Mouse (Mus musculus): ENCODE results near the gene Col19a1.
"Not testable (repeated sequence)": the region's sequence is repeated elsewhere in the genome, so short reads cannot be mapped to it uniquely, and the experiment has no call there.

Gene Col19a1

DNA sequence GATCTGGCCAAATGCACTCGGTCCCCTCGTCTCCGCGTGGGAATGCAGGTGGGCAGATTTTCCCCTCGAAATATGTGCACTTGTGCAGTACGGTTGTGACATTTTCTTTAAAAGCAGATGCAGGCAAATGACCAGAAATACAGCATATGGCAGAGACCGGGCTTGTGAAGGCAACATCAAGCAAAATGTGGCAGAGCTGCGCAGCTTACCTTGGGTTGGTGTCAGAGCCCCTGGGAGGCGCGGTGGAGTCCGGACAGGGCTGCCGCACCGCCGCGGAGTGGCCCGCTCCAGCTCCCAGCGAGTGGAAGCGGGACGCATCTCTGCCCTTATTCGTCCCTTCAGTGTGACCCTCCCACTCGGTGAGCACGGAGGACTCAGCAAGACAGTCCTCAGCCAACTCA lies at the start of gene Col19a1:
Gene Col19a1, minus strand, starts transcription at position 332 of the 401 bp plus-strand sequence.
- DNase-seq = peak; percentile 65 to 76

DNA sequence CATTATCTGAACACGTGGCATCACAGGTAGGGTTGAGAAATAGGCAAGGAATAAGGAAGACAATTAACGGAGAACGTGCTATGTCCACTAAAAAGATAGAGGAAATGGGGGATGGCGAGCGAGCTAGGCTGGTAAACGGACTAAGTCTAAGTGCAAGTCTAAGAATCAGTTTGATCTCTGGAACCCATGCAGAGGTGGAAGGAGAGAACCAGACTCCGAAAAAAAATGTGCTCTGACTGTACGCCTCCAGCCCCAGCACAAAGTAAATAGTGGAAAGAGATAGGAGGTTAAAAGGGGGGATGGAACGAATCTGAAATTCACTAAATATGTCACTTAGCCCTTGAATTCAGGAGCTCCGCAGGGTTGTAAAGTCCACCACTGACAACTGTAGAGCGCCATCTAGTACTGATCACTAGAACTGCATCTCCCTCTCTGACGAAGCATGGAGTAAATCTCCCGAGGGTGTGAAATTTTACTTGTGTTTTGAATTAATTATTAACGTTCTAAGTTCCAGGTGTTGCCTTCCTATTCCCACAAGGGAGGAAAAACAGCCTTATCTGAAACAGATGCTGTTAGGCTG lies 46.4 kb upstream of the Col19a1 start:
- peak; percentile 69 to 74 for DNase-seq

DNA sequence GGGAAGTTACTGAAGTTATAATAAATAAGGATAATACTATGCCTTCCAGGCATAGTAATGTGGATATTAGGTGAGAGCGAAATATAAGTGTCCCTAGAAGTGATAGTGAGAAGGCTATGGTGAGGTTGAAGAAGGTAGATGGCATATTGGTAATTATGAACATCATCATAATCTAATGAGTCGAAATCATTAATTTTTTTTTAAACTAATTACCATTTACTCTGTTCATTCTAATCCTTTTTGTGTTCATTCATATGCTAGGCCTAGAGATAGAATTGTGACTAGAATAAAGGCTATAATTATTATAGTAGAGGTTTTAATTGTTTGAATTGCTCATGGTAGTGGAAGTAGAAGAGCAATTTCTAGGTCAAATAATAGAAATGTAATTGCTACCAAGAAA lies 25.3 kb upstream of the Col19a1 start:
- not testable (repeated sequence) for DNase-seq

DNA sequence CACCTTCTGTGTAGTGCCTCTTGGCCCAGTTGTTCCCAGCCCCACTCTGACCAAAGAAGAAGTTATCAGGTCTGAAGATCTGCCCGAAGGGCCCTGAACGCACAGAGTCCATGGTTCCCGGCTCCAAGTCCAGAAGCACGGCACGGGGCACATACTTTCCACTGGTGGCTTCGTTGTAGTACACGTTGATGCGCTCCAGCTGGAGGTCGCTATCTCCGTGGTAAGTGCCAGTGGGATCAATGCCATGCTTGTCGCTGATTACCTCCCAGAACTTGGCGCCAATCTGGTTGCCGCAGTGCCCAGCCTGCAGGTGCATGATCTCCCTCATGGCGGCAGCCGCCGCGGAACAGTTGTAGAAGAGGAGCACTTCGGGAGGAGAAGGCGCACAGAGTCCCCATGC lies 7.8 kb upstream of the Col19a1 start:
- no peak for DNase-seq

DNA sequence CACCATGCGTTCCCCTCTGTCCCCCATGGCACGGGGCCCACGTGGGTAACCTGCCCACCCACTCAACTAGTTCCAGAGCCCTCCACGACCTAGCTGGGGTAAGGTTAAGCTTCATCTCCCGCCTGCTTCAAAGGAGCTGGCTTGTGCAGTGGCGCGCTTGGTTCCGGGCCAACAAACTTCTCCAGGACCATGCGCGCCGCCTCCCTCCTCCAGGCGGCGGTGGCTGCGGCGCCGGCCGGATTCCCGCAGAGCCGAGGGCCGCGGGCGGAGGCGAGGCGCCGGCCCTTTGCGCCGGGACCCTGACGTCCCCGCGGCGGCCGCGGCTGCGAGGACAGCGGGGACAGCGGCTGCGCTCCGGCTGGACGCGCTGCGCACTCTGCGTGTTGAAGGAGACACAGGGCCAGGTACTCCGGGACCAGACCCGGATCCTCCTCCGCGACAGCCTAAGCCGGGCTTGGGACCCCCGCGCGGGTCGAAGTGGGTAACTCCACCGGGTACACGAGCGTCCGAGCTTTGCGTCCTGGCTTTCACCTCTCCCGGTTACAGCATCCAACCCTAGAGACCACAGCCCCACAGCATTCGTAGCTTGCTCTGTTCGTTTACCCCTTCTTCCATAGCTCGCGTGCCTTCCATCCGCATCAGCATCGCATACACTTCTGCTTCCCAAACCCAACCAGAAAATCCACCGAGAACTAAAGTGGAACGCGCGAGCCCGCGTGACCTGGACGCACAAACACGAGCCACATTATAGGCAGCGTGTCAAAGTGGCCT lies 717 bp downstream of the Col19a1 start:
- DNase-seq = peak; percentile 64 to 70

DNA sequence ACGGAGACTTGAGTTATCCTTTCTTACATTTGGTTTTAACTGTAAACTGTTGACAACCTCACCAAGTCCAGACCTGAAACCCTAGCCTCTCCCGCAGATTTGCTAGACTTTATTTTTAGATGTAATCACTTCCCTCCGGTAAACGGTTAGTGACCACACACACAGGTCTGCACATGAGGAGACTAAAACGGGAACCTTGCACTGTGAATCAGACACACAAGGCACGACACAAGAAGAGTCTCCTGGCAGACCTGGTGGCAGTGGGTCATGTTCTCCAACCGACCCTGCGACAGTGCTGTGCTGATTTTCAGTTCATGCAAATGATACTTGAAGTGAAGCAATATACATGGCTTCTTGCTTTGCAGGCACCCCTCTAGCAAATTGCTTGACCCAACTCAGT lies 14.7 kb downstream of the Col19a1 start:
- no peak for DNase-seq

DNA sequence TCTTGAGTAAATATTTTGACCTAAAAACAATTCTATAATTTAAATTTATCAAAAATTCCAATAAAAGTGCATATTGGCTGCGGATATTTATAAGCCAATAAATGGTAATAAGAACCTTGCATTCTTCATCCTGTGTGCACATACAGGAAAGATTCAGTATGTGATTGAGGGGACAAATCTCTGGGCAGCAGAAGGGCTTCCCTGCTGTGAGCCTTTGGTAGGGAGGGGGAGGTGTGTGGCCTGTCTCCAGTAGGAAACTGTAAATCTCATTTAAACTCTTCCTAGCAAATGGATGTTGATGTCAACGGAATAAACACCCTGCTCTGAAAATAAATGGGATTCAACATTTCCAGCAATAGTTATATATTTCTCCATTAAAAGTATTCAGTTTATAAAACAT lies 23.2 kb downstream of the Col19a1 start:
- peak; percentile 77 to 78 for DNase-seq

DNA sequence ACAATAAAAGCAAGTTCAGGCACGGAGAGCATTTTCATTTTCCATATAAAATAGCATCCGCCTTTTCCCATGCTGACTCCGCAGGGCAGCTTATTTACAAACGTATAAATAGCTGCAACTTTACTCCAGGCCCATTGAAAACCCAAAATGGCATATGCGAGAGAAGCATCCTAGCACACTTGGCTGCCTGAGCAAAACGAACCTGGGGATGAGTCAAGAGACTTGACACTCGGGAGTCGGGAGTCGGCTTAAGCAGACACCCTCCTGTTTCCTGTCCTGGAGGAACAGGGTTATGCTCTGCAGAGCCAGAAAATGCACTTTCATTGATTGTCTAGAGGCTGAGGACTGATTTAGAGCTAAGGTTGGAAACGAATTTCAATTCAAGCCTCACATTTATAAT lies 29.3 kb downstream of the Col19a1 start:
- DNase-seq = no peak

DNA sequence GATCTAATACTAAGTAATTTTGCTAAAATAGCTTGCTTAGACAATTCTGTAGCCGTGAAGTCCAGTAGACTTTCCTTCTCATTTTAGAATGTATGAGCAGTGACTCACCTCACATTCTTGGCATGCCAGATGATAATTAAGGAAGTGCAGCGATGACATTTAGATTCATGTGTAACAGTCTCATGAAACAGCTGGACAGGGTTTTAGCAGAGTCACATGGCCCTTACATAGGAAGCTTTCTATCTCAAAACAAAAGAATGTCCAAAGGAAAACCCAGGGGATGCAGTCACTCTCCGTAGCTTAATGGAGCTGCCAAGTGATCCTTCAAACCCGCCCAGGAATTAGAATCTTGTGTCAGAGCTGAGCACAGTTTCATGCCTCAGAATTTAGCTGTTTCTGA lies 33.8 kb downstream of the Col19a1 start:
- DNase-seq = no peak

DNA sequence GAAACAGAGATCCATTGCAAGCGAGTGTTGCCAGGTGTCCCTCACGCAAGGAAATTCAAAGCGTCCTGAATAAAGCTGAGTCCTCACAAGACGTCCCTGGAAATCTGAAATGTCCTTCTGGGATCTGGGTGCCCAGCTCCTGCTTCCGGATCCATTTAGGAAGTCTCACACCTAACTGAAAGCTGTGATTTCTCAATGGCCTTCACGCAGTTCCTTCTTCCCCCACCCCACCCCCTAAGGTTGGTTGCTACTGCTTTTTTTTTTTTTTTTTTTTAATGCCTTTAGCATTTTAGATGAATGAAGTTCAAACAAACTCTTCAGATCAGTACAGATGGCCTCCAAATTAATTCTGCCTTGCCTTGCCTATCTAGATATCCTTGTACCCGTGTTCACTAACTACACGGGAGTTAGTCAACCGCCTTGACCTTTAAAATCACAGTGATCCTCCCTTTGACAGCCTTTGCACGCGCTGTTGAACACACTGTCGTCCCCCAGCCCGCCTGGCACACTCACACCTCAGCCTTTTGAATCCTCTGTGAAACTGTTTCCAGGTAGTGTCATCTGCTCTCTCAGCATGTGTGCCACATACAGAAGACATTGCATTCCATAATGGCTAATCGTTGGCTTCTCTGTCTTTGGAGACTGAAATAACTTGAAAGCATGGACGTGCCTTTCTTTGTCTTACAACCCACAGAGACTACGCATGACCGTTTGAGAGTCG lies 36.6 kb downstream of the Col19a1 start:
- DNase-seq = peak; percentile 46 to 72

DNA sequence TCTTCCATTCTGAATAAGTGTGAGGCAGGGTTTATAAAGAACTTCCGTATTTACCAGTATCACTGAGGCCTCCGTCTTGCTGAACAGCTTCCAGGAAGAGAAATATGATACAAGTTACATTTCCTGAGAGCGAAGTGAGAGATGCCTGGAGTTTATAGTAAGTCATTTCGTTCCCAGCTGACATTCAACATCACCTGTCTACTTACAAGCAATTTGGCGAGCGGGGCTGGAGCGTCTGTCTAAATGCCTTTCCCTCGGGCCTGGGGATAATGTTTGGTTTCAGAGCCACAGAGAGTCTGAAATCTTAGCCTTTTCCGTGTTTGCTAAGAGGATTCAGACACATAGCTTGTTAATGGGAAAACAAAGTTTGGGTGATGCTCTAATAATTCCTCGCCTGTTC lies 37.2 kb downstream of the Col19a1 start:
- DNase-seq = peak; percentile 28 to 36

DNA sequence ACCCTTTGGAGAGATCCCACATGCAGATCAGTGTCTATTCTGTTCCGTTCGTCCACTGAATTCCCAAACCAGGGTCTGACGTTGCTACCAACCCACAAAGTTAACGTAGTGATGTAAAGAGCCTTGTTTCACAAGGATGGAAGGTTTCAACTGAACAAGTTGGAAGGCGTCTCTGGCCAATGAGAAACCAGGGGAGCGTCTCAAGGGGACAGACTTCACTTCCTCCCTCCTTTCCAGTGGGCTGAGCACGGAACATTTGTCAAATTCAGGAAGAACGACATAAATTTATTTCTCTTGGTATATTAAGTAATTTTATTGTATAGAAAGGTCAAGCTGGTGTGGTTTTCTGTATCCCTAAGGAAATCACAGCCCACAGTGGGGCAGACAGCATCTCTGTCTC lies 38.2 kb downstream of the Col19a1 start:
- DNase-seq = no peak

DNA sequence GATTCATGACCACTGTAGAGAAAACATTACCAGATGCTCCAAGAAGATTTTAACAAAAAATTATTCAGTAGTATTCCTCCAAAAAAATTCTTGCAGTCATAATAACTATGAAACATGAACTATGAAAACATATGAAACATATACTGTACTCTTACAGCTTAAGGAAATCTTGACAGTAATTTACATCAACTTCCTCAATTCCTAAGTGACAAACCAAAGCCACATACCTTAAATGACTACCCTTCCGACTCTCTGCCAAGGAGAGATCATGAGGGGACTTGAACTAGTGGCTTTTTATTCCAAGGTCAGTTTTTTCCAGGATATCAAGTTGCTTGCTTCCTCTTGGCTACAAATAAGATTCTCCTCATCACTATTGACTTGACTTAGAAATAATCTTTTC lies 39.7 kb downstream of the Col19a1 start:
- no peak for DNase-seq

DNA sequence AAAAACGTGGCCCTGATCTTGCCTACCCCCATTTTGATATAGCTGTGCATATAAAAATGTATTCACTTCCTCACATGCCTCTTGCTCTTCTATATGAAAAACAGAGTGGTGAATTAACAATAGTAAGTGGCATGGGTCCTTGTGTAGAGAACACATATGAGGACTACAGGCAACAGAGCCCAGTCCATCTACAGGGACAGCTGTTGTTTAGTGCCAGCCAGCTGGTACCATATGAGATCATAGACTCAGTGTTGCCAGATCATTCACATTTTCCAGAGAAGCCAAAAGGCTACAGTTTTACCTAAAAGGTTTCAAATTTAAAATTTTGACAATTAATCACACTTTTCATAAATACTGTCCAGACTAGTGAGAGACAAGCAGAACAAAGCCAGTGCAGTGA lies 47.4 kb downstream of the Col19a1 start:
- DNase-seq = no peak

DNA sequence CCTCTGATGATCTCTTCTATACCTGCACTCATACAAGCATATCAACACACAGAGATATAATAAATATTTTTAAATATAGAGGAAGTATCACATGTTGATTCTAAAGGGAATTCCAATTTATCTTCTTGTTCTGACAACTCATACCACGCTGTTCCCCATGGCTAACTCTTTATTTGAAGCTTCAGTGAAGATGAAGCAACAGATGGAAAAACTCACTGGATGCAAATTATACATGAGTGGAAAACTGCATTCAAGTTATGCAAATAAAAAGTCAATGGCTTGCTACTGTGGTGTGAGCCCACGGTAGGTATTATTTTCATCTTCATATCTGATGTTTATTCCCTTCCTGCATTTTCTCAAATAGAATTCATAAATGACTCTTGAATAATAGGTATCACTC lies 60.1 kb downstream of the Col19a1 start:
- no peak for DNase-seq

DNA sequence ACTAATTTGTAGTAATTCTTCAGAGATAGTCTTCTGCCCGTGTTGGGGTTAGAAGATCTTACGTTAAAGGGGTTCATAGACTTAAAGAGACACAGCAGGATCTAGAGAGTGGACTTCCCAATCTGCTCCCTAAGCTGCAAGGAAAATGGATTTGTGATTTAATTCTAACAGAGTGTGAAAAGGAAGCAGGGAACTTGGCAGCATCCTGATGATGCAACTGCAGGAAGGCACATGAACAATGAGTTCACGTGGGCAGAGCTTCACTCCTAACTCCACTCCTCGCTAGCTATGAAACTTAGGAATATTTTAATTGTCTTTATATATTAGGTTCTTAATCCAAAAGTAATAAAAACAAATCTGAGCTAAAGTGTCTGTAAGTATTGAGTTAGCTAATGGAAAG lies 69.8 kb downstream of the Col19a1 start:
- DNase-seq = no peak

DNA sequence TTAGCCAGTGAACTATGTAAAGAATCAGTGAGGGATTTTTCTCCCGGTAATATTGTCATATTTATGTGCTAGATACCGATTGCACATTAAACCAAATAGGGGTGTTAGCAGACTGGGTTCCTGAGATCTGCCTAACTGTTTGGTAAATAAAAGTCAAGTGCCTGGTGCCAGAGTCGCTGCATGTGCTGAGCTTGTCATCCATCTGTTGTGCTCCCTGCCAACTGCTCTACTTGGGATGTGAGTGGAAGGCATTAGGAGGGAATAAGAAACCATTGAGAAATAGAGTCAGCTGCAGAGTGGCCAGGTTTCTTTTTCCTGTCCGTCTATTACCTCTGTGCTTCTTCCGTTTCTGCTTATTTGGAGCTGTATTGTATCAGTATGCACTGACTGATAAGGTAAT lies 71.9 kb downstream of the Col19a1 start:
- peak; percentile 85 to 87 for DNase-seq

DNA sequence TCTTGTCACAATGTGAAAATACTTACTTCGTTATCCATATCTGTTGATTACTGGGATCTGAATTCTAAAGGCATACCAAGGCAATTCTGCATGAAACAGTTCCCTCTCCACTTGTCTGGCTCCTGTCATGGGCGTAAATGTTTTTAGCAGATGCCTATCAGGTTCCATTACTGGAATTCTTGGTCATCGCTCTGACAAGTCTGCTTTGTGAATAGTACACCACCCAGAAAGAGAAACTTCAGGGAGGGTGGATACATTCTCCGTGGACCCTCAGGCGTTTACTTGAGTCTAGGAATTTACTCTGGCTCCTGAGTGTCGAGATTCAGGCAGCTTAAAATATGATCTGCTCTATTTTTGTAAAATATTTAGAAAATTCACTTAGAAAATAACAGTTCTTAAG lies 75.7 kb downstream of the Col19a1 start:
- no peak for DNase-seq

DNA sequence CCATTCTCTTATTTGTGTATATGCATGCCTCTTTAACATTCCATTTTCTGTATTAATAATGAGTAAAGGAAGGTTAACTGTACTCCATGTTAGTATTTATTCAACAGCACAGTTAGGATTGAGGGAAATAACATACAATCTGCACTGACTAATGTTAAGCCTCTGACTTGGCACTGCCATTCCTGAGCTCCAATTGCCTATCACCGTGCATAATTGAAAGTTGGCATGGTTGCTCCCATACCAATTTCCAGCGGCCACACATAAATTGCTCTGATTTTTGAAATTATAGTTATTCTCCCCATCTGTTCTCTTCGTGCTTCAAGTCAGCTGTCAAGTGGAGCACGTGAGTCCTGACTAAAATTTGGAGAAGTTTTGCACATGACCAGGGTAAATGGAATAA lies 91.9 kb downstream of the Col19a1 start:
- peak; percentile 32 to 57 for DNase-seq

DNA sequence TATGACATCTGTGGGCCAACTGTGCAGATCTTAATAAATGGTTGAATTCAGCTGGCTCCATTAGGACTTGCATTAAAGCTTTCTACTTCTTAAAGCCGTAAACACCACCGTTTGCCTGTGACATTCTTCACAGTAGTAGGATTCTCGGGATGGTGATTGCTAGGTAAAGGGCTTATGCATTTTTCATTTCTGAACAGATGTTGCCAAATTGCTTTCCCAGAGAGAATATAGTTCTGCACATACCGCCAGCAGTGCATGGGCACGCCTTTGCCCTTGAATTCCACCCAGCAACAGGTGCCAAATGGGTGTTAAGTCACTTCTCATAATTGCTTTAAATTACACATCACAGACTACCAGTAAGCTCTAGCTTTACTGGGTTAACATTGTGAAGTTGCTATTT lies 103.1 kb downstream of the Col19a1 start:
- DNase-seq = no peak

DNA sequence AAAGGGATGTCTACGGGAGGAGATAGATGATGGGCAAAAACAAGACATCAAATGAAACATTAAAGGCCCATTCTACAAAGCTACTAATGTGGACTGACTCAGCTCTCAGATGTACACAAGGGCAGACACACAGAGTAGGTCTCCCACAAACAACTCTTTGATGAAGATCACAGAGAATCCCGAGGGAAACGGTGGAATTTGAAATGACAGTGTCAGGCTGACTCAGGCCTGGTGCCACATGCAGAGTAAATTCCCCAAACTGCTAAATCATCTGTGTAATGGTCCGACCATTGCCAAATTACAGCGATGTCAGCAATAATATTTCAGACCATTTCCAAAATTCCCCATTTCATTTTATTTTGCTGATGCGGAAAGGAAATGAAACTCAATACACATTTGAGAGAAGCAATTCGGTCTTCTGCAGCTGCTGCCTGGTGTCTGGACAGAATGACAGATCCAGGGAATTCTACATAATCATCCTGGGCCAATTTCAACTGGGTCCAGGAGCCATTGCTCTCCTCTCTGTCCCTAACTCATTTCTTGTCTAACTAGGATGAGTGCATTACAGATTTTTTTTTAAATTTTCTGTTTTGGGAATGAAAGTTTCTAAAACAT lies 116.1 kb downstream of the Col19a1 start:
- peak in 1 of 2 experiments; percentile 13 for DNase-seq

DNA sequence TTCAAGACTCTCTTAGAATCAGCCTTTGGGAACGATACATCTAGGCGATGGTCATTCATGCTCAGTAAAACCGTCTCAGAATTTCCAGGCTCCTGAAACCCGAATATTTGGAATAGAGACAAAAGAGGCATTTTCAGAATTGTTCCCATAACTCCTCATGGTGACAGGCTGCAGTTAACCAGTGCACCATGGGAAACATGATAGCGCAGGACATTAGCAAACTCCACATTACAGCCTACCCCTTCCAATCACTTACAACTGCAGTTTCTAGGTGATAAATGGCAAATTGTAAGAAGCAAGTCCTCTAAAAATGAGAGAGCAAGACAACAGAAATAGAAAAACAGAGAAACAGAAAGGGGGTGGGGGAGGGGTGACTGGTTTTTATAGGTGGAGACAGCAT lies 116.6 kb downstream of the Col19a1 start:
- DNase-seq = no peak

DNA sequence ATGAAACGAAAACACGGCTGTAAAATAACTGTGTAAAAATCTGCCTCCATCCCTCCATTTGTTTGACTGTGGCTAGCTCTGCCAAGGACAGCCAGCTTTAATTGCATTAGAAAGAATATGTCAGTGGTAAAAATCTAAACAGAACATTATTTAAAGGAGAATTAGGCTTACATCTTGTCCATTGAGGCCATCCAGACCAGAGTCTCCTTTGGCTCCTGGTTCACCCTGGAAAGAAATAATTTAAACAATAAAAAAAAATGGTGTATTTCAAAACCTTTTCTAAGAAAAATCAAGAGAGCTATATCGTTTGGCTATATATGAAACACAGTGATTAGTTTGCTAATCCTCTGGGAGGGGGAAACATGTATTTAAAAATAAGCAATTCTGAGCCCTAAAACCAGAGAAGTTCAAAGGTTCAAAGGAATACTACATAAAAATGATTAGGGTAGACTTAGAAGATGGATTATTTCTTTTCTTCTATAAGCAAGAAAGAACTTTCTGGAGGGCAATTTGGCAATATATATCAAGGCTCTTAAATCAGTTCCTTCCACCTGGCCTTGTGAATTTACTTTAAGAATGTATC lies 125.9 kb downstream of the Col19a1 start:
- DNase-seq = no peak
